Mouse (Mus musculus) splenic B cell, adult 2 months (primary cell): ENCODE measurements at regions not wholly inside any gene's neighbourhood (a gene's known extent, or its start where the extent isn't known, plus 50 kb on each side); places are given as distances from the start of the nearest gene placed in this dataset.

Experiments used
- DNase-seq: peaks from one replicate; pipeline ENCODE4 v3.0.0-alpha.2; 2011; ENCODE audit warnings: low read depth, low spot score
- H3K27me3 ChIP-seq: 2 replicates; pipeline ENCODE4 v1.6.1; 2012; ENCODE audit warnings: mild to moderate bottlenecking, low read length, moderate library complexity, mixed read lengths; ENCODE audit not compliant: control insufficient read depth, poor library complexity, insufficient read depth, severe bottlenecking
- H3K36me3 ChIP-seq: 2 replicates; pipeline ENCODE4 v1.6.1; 2012; ENCODE audit warnings: mild to moderate bottlenecking, low read length, moderate library complexity, mixed read lengths; ENCODE audit not compliant: control insufficient read depth, poor library complexity, insufficient read depth, severe bottlenecking

GRCm38 (mm10) chr12:69500600-69501345 lies 82.1 kb downstream of the Vcpkmt start:
- DNase-seq: peak; percentile 63
- Histone ChIP-seq H3K36me3 (no peaks in the 10 kb centered on the region), H3K27me3 (no peaks in the 10 kb centered on the region)

GRCm38 (mm10) chr12:69497121-69497520 lies 85.7 kb downstream of the Vcpkmt start:
- H3K36me3 ChIP-seq: no peaks in the 10 kb centered on the region
- H3K27me3 ChIP-seq: no peaks in the 10 kb centered on the region
- DNase-seq: no peak

- no peak for DNase-seq
- H3K27me3 ChIP-seq: no peaks in the 10 kb centered on the region
- no peaks in the 10 kb centered on the region for H3K36me3 ChIP-seq
Measured at GRCm38 (mm10) chr12:69496341-69496904, 86.4 kb downstream of the Vcpkmt start.

- Histone ChIP-seq H3K27me3 (no peaks in the 10 kb centered on the region), H3K36me3 (no peaks in the 10 kb centered on the region)
- DNase-seq: no peak
Measured at GRCm38 (mm10) chr12:69495776-69496175, 87.1 kb downstream of the Vcpkmt start.

- DNase-seq: no peak
- Histone ChIP-seq H3K27me3 (no peaks in the 10 kb centered on the region), H3K36me3 (no peaks in the 10 kb centered on the region)
Measured at GRCm38 (mm10) chr12:69494648-69495047, 88.2 kb downstream of the Vcpkmt start.

- Histone ChIP-seq H3K27me3 (no peaks in the 10 kb centered on the region), H3K36me3 (no peaks in the 10 kb centered on the region)
- no peak for DNase-seq
Measured at GRCm38 (mm10) chr12:69489686-69490085, 93.1 kb downstream of the Vcpkmt start.

GRCm38 (mm10) chr12:69486903-69487302 lies 95.9 kb downstream of the Vcpkmt start:
- DNase-seq: no peak
- no peaks in the 10 kb centered on the region for H3K27me3 ChIP-seq
- no peaks in the 10 kb centered on the region for H3K36me3 ChIP-seq

- Histone ChIP-seq H3K36me3 (no peaks in the 10 kb centered on the region), H3K27me3 (no peaks in the 10 kb centered on the region)
- DNase-seq: peak; percentile 75
Measured at GRCm38 (mm10) chr12:69485652-69486651, 96.9 kb downstream of the Vcpkmt start.

- H3K27me3 ChIP-seq: no peaks in the 10 kb centered on the region
- H3K36me3 ChIP-seq: no peaks in the 10 kb centered on the region
- DNase-seq: no peak
Measured at GRCm38 (mm10) chr12:69481420-69481819, 101.4 kb downstream of the Vcpkmt start.

- Histone ChIP-seq H3K36me3 (no peaks in the 10 kb centered on the region), H3K27me3 (no peaks in the 10 kb centered on the region)
- DNase-seq: peak; percentile 52
Measured at GRCm38 (mm10) chr12:69476631-69477091, 104.4 kb upstream of the Gm9887 start.

GRCm38 (mm10) chr12:69476131-69476530 lies 103.9 kb upstream of the Gm9887 start:
- DNase-seq: no peak
- no peaks in the 10 kb centered on the region for H3K36me3 ChIP-seq

GRCm38 (mm10) chr12:69474916-69475661 lies 102.8 kb upstream of the Gm9887 start:
- Histone ChIP-seq H3K36me3 (no peaks in the 10 kb centered on the region; the same call in 1 of the 2 replicates), H3K27me3 (no peaks in the 10 kb centered on the region)
- DNase-seq: peak; percentile 94

More at GRCm38 (mm10) chr12:69476131-69476530, 103.9 kb upstream of the Gm9887 start:
- H3K27me3 ChIP-seq: no peaks in the 10 kb centered on the region

- no peaks in the 10 kb centered on the region for H3K27me3 ChIP-seq
- DNase-seq: peak; percentile 16
- no peaks in the 10 kb centered on the region; the same call in 1 of the 2 replicates for H3K36me3 ChIP-seq
Measured at GRCm38 (mm10) chr12:69474141-69474915, 102.1 kb upstream of the Gm9887 start.
